Mouse (Mus musculus) neural tube, embryonic 15.5 days (tissue): Measurements from ENCODE around the gene Gm21866. TPM values are rescaled to one million over a fixed set of nuclear protein-coding genes. Genes with fewer than 3 reads are reported as not detected.
"Not testable (repeated sequence)": the region's sequence is repeated elsewhere in the genome, so short reads cannot be mapped to it uniquely, and the experiment has no call there.

Source experiments
- ATAC-seq: fragments of 200-750 bp; cut with Nextera tagmentation; 2 replicates; pipeline ENCODE4 v1.8.0; 2017; ENCODE audit warnings: mild to moderate bottlenecking, moderate TSS enrichment, moderate library complexity; ENCODE audit not compliant: low FRiP score
- H3K27ac ChIP-seq: fragments of 300-500 bp; sonication (generic); replicated peaks from 2 replicates; pipeline ENCODE4 v1.5.1; 2015; ENCODE audit warnings: mild to moderate bottlenecking, inconsistent platforms
- H3K27me3 ChIP-seq: fragments of 300-500 bp; sonication (generic); replicated peaks from 2 replicates; pipeline ENCODE4 v1.6.1; 2015; ENCODE audit warnings: inconsistent platforms
- H3K36me3 ChIP-seq: fragments of 300-500 bp; sonication (generic); 2 replicates; pipeline ENCODE4 v1.6.1; 2015; ENCODE audit warnings: inconsistent platforms
- H3K4me1 ChIP-seq: fragments of 300-500 bp; sonication (generic); 2 replicates; pipeline ENCODE4 v1.6.1; 2015; ENCODE audit warnings: inconsistent platforms
- H3K4me2 ChIP-seq: fragments of 300-500 bp; sonication (generic); 2 replicates; pipeline ENCODE4 v1.6.1; 2015; ENCODE audit warnings: inconsistent platforms, mild to moderate bottlenecking, moderate library complexity
- H3K4me3 ChIP-seq: fragments of 300-500 bp; sonication (generic); replicated peaks from 2 replicates; pipeline ENCODE4 v1.5.1; 2015; ENCODE audit warnings: mild to moderate bottlenecking, inconsistent platforms
- H3K9ac ChIP-seq: fragments of 300-500 bp; sonication (generic); replicated peaks from 2 replicates; pipeline ENCODE4 v1.6.1; 2015; ENCODE audit warnings: mild to moderate bottlenecking, inconsistent platforms
- H3K9me3 ChIP-seq: fragments of 300-500 bp; sonication (generic); replicated peaks from 2 replicates; pipeline ENCODE4 v1.6.1; 2016; ENCODE audit warnings: inconsistent platforms
- WGBS: fragments of 180-500 bp; shearing (Covaris S2); methylation state at CpG from one replicate; pipeline ENCODE4 v1.1.7; 2015; ENCODE audit warnings: mixed read lengths; 5-methylcytosine and 5-hydroxymethylcytosine counted together
- polyA plus RNA-seq: library from polyadenylated mRNA; unstranded; fragments of >200 nt; fragmentation: Nextera tagmentation; extraction: Ambion mirVana; gene quantifications from 2 replicates; pipeline ENCODE4 v1.2.1, GENCODE M21; 2015

Gm21866 gene
- polyA plus RNA-seq, result not detected in 2 replicates

DNA sequence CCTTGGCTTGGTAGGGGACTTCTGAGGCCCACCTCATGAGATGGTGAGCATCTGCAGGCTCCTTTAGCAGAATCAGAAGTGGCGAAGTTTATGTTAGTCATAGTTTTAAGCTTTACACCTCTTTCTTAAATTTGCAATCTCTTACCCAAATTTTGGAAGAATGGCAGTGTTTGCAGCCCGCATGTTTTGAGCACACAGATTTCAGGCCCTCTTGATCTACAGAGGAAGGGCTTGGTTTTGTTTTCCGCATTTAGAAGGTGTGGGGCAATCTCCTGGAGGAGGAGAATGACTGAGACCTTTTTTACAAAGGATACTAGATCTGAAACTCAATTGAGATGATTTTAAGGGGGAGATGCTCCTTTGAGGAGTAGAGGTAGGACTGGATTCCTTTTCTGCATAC is at the start of gene Gm21866:
Gm21866 (minus strand) TSS at position 101 of the 400 bp plus-strand sequence.
- H3K9ac ChIP-seq, H3K36me3 ChIP-seq, H3K27me3 ChIP-seq, H3K4me3 ChIP-seq, ATAC-seq, H3K27ac ChIP-seq, H3K9me3 ChIP-seq, H3K4me1 ChIP-seq, H3K4me2 ChIP-seq: not testable (repeated sequence)
- 71% methylated on average over 2 of the region's 3 CpGs for WGBS

DNA sequence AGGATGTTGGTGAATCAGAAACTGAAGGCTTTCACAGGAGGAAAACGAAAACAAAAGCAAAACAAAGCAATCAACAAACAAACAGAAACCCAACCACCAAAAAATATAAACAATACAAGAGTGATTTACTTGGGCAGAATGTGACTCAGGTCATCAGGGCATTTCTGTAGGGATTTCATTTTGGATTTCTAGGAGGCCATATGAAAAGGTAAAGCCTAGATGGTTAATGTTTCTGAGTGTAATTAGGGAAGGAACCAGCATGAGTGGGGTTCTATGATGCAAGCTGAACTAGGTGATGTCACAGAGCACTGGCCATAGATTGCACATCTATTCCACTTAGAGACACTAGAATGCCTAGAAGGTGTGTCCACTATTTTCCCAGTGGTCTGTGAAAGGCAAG is 28.3 kb upstream of the Gm21866 start, which contains the start of gene Gm20773:
Gm20773 (plus strand) TSS at position 301 of the 400 bp plus-strand sequence.
- not testable (repeated sequence) for H3K9me3 ChIP-seq, H3K4me2 ChIP-seq, H3K9ac ChIP-seq, H3K4me1 ChIP-seq, H3K36me3 ChIP-seq, H3K27ac ChIP-seq, ATAC-seq, H3K27me3 ChIP-seq, H3K4me3 ChIP-seq
- no CpG with 5 or more reads among the region's 1 CpGs for WGBS

Other genes starting within 250 kb of the Gm21866 start
- gene Gm21828, start 241.7 kb downstream of the Gm21866 start, polyA plus RNA-seq, result not detected in 2 replicates
- gene Gm21440, start 213.2 kb downstream of the Gm21866 start, polyA plus RNA-seq, result not detected in 2 replicates
- gene Gm21454, start 213.1 kb downstream of the Gm21866 start, polyA plus RNA-seq, result not detected in 2 replicates
- gene Gm21725, start 116.5 kb downstream of the Gm21866 start, polyA plus RNA-seq, result not detected in 2 replicates
- gene Gm20773, start 28.4 kb upstream of the Gm21866 start, polyA plus RNA-seq, result not detected in 2 replicates